Mouse (Mus musculus): ENCODE measurements at regions not wholly inside any gene's neighbourhood (a gene's known extent, or its start where the extent isn't known, plus 50 kb on each side); places are given as distances from the start of the nearest gene placed in this dataset.

- H3K27me3 ChIP-seq, result no peaks in the 10 kb centered on the region
- no peak for ATAC-seq (replicated peaks; ENCODE audit: insufficient number of reproducible peaks, insufficient read depth, low FRiP score, low read depth)
- H3K27ac ChIP-seq, result no peak overlapping the region
- no peak overlapping the region for H3K4me2 ChIP-seq
- 0 out of 2 replicates have a peak, but pooled peaks cover 4% of the 10 kb centered on the region for H3K4me1 ChIP-seq (replicated peaks)
- WGBS, result 73% methylated on average over 2 of the region's 2 CpGs
- no peaks in the 10 kb centered on the region for H3K9me3 ChIP-seq (replicated peaks)
- no peak overlapping the region for H3K9ac ChIP-seq
- H3K36me3 ChIP-seq, result no peaks in the 10 kb centered on the region
- no peak overlapping the region for H3K4me3 ChIP-seq
These were observed 587.1 kb downstream of the Rnf144a start for GRCm38 (mm10) chr12:25827961-25828360.

GRCm38 (mm10) chr12:25826928-25827327 lies 588.1 kb downstream of the Rnf144a start:
- Histone ChIP-seq H3K4me1 (replicated peaks) (0 out of 2 replicates have a peak, but pooled peaks cover 4% of the 10 kb centered on the region), H3K27me3 (no peaks in the 10 kb centered on the region), H3K4me2 (no peak overlapping the region), H3K36me3 (no peaks in the 10 kb centered on the region), H3K27ac (no peak overlapping the region), H3K9ac (no peak overlapping the region), H3K4me3 (no peak overlapping the region), H3K9me3 (replicated peaks) (no peaks in the 10 kb centered on the region)
- no peak for ATAC-seq (replicated peaks; ENCODE audit: insufficient number of reproducible peaks, insufficient read depth, low FRiP score, low read depth)
- 32% methylated on average over 3 of the region's 3 CpGs for WGBS

GRCm38 (mm10) chr12:25826451-25826850 lies 588.6 kb downstream of the Rnf144a start:
- H3K27me3 ChIP-seq, result no peaks in the 10 kb centered on the region
- H3K4me2 ChIP-seq, result no peak overlapping the region
- no peak overlapping the region for H3K4me3 ChIP-seq
- H3K4me1 ChIP-seq (replicated peaks), result 0 out of 2 replicates have a peak, but pooled peaks cover 4% of the 10 kb centered on the region
- no peak overlapping the region for H3K27ac ChIP-seq
- no peak for ATAC-seq (replicated peaks; ENCODE audit: insufficient number of reproducible peaks, insufficient read depth, low FRiP score, low read depth)
- no peaks in the 10 kb centered on the region for H3K9me3 ChIP-seq (replicated peaks)
- 62% methylated on average over 4 of the region's 4 CpGs for WGBS
- H3K9ac ChIP-seq, result no peak overlapping the region
- no peaks in the 10 kb centered on the region for H3K36me3 ChIP-seq

- Histone ChIP-seq H3K27ac (no peak overlapping the region), H3K4me2 (no peak overlapping the region), H3K4me3 (no peak overlapping the region), H3K9ac (no peak overlapping the region), H3K4me1 (replicated peaks) (no peaks in the 10 kb centered on the region), H3K27me3 (no peaks in the 10 kb centered on the region), H3K36me3 (no peaks in the 10 kb centered on the region), H3K9me3 (replicated peaks) (no peaks in the 10 kb centered on the region)
- no peak for ATAC-seq (replicated peaks; ENCODE audit: insufficient number of reproducible peaks, insufficient read depth, low FRiP score, low read depth)
- WGBS, result 43% methylated on average over 2 of the region's 2 CpGs
These were observed 598.8 kb downstream of the Rnf144a start for GRCm38 (mm10) chr12:25816248-25816647.

- 56% methylated on average over 2 of the region's 2 CpGs for WGBS
These were observed 620.0 kb downstream of the Rnf144a start for GRCm38 (mm10) chr12:25795092-25795491.

GRCm38 (mm10) chr12:25794571-25794970 lies 620.5 kb downstream of the Rnf144a start:
- Histone ChIP-seq H3K9me3 (replicated peaks) (no peaks in the 10 kb centered on the region), H3K9ac (no peak overlapping the region), H3K27me3 (no peaks in the 10 kb centered on the region), H3K4me1 (replicated peaks) (no peaks in the 10 kb centered on the region), H3K4me2 (no peak overlapping the region), H3K27ac (no peak overlapping the region), H3K4me3 (no peak overlapping the region), H3K36me3 (no peaks in the 10 kb centered on the region)
- WGBS, result 55% methylated on average over 2 of the region's 2 CpGs
- ATAC-seq (replicated peaks; ENCODE audit: insufficient number of reproducible peaks, insufficient read depth, low FRiP score, low read depth), result no peak

More at GRCm38 (mm10) chr12:25795092-25795491, 620.0 kb downstream of the Rnf144a start:
- Histone ChIP-seq H3K27ac (no peak overlapping the region), H3K4me3 (no peak overlapping the region), H3K27me3 (no peaks in the 10 kb centered on the region), H3K36me3 (no peaks in the 10 kb centered on the region), H3K4me2 (no peak overlapping the region), H3K9ac (no peak overlapping the region), H3K4me1 (replicated peaks) (no peaks in the 10 kb centered on the region), H3K9me3 (replicated peaks) (no peaks in the 10 kb centered on the region)
- ATAC-seq (replicated peaks; ENCODE audit: insufficient number of reproducible peaks, insufficient read depth, low FRiP score, low read depth), result no peak

- no peaks in the 10 kb centered on the region for H3K36me3 ChIP-seq
- no peaks in the 10 kb centered on the region for H3K9me3 ChIP-seq (replicated peaks)
- no peak overlapping the region for H3K4me2 ChIP-seq
- no peaks in the 10 kb centered on the region for H3K27me3 ChIP-seq
- no peak for ATAC-seq (replicated peaks; ENCODE audit: insufficient number of reproducible peaks, insufficient read depth, low FRiP score, low read depth)
- no peaks in the 10 kb centered on the region for H3K4me1 ChIP-seq (replicated peaks)
- no peak overlapping the region for H3K4me3 ChIP-seq
- 80% methylated on average over 2 of the region's 2 CpGs for WGBS
- H3K27ac ChIP-seq, result no peak overlapping the region
- H3K9ac ChIP-seq, result no peak overlapping the region
These were observed 622.4 kb downstream of the Rnf144a start for GRCm38 (mm10) chr12:25792571-25793075.

- Histone ChIP-seq H3K9me3 (replicated peaks) (no peaks in the 10 kb centered on the region), H3K36me3 (no peaks in the 10 kb centered on the region), H3K27me3 (no peaks in the 10 kb centered on the region), H3K4me2 (no peak overlapping the region), H3K4me3 (no peak overlapping the region), H3K9ac (no peak overlapping the region), H3K4me1 (replicated peaks) (peaks cover 4% of the 10 kb centered on the region; the same call in 1 of the 2 replicates), H3K27ac (no peak overlapping the region)
- 71% methylated on average over 4 of the region's 4 CpGs for WGBS
- no peak for ATAC-seq (replicated peaks; ENCODE audit: insufficient number of reproducible peaks, insufficient read depth, low FRiP score, low read depth)
These were observed 624.1 kb downstream of the Rnf144a start for GRCm38 (mm10) chr12:25790956-25791355.

- ATAC-seq (replicated peaks; ENCODE audit: insufficient number of reproducible peaks, insufficient read depth, low FRiP score, low read depth), result no peak
- Histone ChIP-seq H3K9ac (no peak overlapping the region), H3K4me3 (no peak overlapping the region), H3K4me1 (replicated peaks) (peaks cover 5% of the 10 kb centered on the region; the same call in 1 of the 2 replicates), H3K27ac (no peak overlapping the region), H3K36me3 (no peaks in the 10 kb centered on the region), H3K4me2 (no peak overlapping the region), H3K27me3 (no peaks in the 10 kb centered on the region), H3K9me3 (replicated peaks) (no peaks in the 10 kb centered on the region)
- WGBS, result 59% methylated on average over 18 of the region's 18 CpGs
These were observed 629.1 kb downstream of the Rnf144a start for GRCm38 (mm10) chr12:25785646-25786606.

GRCm38 (mm10) chr12:25784401-25784800 lies 630.7 kb downstream of the Rnf144a start:
- ATAC-seq (replicated peaks; ENCODE audit: insufficient number of reproducible peaks, insufficient read depth, low FRiP score, low read depth), result no peak
- Histone ChIP-seq H3K36me3 (no peaks in the 10 kb centered on the region), H3K27ac (no peak overlapping the region), H3K27me3 (no peaks in the 10 kb centered on the region), H3K4me2 (no peak overlapping the region), H3K4me3 (no peak overlapping the region), H3K4me1 (replicated peaks) (peaks cover 5% of the 10 kb centered on the region; the same call in 1 of the 2 replicates), H3K9me3 (replicated peaks) (no peaks in the 10 kb centered on the region), H3K9ac (no peak overlapping the region)
- 78% methylated on average over 3 of the region's 3 CpGs for WGBS

GRCm38 (mm10) chr12:25782972-25783717 lies 631.9 kb downstream of the Rnf144a start:
- ATAC-seq (replicated peaks; ENCODE audit: insufficient number of reproducible peaks, insufficient read depth, low FRiP score, low read depth), result no peak
- H3K4me2 ChIP-seq, result no peak overlapping the region
- 52% methylated on average over 10 of the region's 10 CpGs for WGBS
- no peak overlapping the region for H3K4me3 ChIP-seq
- no peak overlapping the region for H3K27ac ChIP-seq
- no peaks in the 10 kb centered on the region for H3K9me3 ChIP-seq (replicated peaks)
- H3K36me3 ChIP-seq, result no peaks in the 10 kb centered on the region
- H3K27me3 ChIP-seq, result no peaks in the 10 kb centered on the region
- H3K9ac ChIP-seq, result no peak overlapping the region
- peaks cover 5% of the 10 kb centered on the region; the same call in 1 of the 2 replicates for H3K4me1 ChIP-seq (replicated peaks)
